Mouse (Mus musculus) thymus, postnatal 25 days (tissue): ENCODE measurements at regions not wholly inside any gene's neighbourhood (a gene's known extent, or its start where the extent isn't known, plus 50 kb on each side); places are given as distances from the start of the nearest gene placed in this dataset.

ENCODE experiments used
- DNase-seq: peaks from one replicate; pipeline ENCODE4 v3.0.0; 2022

DNA sequence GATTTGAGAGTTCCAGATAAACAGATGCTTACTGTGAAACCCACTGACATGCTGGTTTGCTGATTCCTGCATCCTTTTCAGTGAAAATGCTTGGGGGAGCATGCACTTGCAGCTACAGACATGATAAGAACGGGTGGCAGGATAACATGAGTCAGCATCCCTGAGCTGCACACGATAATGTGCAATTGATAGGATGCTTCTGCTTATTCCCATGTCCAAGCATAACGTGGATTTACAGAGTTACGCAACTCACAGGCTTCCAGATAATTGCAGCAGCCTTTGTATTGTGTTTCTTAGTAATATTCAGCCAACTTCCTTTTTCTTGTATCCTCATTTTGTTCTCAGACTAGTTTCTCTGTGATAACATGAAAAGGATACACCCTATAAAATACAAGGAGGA, 245.7 kb downstream of the Flrt2 start:
- no peak for DNase-seq

DNA sequence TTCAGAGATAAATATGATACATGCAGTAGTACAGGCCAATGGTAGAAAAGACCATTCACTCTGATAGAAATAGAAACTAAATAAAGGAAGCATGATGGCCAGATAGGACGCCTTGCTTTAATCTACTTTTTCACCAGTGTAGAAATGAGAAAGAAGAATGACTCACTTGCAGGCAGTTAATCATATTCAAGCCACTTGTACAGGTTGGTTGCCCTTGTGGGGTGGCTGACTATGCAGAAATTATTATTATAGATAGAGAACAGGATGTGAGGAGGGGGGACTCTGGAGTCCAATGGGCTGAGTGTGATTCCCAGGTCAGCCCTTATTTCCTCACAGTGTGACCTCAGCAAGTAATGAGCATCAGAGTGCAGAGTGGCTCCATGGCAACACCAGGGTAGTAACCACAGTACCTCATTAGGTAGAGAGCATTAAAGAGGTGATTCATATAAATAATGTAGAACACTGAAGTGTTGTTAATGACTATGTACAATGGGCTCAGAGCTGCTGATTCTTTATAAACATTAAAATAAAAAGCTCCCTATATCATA, 248.5 kb downstream of the Flrt2 start:
- no peak for DNase-seq

DNA sequence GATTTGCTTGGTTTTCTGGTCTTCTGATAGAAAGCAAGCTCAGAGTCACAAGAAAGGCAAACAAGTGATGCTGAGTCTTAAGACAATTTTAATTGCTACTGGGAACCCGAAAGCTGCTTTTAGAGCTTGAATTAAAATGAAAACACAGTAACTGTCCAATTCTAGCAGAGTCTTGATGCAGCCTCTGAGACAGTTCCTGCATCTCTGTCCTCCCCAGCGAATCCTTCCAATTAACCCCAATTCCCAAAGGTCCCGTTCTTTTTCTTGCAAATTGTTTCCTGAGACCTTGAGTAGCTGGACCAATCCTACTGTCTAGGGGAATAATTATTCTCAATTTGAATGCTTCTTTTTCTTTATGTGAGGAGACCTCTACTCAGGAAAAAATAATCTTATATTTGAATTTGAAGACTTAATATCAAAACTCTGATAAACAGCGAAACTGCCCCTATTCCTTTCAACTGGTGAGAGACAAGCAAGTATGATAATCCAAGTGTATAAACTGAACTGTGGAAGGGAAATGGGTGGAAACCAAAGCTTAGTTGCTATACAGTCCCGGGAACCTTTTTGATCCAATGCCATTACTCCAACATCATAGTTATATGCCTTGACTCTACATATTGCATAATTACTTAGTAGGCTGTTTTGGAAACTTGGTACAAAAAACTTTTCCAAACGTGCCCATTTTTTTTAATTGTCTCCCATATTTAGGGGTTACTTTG, 267.9 kb downstream of the Flrt2 start:
- DNase-seq: no peak

DNA sequence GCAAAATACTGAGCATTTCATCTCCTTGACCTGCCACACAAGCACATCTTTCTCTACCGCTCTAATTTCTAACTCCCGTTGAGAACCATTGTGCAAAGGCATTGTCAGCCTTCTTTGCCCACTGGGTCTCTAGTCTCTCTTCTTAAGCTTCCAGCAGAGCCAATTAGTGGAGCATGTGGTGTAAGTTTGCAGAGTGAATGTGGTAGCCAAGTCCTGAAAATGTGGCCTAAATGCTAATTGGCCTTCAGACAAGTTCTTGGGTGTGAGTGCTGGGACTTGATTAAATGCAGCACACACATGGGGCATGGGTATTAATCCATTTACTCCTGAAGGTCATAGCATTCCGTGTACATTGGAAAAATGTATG, 268.5 kb downstream of the Flrt2 start:
- no peak for DNase-seq

DNA sequence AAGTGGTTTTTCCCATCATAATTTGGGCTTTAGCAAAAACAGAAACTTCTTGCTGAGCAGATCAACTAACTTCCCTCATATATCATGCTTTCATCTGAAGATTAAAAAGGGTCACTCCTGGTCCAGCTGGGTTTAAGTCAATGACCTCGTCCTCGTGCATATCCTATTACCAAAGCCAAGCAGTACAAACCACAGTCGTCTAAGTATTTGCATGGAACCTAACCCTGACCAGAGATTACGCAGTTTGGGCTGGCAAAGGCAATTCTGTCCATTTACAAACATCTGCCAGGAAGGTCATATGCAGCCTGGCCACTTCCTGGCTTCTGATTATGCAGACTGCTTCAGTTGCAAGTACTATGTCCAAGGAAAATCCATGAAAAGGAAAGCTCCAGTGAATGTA, 270.8 kb downstream of the Flrt2 start:
- DNase-seq: no peak

DNA sequence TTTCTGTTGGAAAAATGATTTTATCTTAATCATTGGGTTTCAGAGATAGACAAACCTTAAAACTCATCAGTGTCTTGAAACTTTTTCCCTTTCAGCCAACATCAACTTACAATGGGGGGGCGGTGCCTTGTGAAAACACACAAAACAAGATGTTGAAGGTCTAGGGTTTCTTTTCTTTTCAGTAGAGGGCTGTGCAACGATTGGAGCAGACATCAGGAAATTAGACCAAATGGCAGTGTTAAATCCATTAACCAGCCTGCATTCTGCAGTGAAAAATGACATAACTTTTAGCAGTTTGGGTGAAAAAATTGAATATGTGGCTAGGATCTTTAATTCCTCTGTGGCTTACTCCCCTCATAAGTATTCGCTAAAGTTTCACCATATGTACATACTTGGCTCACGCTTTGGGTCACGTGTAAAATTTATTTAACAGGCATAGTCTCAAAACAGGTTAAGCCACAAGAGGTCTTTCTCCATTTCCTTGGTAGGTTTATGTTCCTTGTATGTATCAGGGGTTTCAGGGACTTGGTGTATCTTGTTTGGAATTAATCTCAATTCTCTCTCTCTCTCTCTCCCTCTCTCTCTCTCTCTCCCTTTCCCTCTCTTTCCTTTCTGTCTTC, 296.8 kb downstream of the Flrt2 start:
- DNase-seq: no peak

DNA sequence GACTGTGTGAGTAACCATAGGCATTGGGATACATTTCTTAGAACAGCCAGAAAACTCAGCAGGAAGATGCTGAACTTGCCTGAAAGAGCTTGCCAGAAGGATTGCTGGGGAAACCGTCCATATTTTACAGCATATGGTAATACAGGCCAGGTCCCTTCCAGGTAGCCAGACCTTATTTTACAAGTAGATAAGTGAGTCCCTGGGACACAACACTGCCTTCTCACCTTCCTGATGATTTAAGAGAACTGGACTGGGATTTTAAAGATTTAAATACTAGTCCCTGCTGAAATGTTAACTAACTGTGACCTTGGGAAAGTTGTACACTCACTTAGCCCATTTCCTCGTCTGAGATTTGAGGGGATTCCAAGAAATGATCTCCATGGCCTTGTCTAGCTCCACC, 302.9 kb downstream of the Flrt2 start:
- DNase-seq: no peak

DNA sequence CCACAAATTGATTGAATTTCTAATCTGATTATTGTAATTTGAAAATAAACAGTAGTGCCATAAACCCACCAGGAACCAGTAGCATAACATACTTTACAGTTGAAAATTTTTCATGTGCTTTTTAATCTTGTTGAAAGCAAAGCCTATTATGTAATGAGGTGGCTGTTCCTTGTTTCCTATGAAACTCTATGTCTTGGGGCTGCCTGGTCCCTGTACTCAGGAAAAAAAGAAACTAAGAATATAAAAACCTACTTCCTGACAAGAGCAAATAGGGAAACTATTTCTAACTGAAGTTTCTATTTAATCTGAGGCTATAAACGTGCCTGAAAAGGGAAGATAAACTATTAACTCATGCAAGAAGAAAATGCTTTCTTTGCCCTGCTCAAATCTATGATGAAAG, 338.2 kb downstream of the Flrt2 start:
- DNase-seq: no peak

DNA sequence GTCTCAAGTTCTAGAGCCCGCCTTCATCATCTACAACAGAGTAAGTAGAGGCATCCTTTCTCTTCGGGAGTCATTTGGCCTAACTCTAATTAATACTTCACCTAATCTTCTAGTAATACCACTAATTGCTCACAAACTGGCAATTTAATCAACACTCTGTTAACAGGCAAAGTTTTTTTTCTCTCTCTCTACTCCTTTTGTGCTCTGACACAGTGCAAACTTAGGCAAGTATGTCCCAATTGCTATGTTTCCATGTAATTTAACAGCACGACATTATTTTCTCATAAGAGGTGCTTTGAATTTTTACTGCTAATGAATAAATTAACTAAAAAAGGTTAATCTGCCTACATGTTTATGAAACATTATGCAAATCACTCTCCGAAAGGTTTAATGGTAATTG, 383.3 kb downstream of the Flrt2 start:
- DNase-seq: no peak

DNA sequence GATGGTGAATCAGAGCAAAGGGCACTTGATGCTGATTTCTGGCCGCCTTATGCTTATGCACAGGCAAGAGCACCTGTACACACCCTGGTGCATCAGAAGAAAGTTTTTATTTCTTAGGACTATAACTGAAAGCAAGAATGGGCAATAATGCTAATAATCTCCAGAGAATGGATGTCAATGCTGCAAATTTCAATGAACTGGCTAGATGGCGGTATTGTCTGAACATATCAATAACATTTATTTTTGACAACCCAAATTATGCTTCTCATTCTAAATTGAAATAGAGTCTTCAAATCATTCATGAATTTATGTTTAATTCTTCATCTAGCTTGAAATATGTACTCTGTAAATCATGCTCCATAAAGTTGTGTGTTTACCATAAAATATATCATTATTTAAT, 399.0 kb downstream of the Flrt2 start:
- no peak for DNase-seq

DNA sequence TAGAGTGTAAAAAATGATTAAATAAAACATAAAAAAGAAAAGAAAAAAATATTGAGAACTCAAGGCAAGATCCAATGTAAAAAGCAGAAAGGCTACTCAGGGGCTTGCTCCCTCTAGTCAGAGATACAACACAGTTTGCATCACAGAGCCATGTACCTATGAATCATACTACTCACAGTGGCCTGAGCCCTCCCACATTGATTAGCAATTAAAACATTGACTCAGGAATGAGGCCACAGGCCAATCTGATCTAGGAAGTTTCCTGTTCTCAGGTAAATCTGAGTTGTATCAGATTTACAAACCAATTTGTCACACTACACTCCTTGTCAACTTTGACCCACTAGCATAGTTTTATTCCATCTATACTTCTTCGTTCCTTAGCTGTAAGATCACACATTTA, 414.2 kb downstream of the Flrt2 start:
- DNase-seq: no peak

DNA sequence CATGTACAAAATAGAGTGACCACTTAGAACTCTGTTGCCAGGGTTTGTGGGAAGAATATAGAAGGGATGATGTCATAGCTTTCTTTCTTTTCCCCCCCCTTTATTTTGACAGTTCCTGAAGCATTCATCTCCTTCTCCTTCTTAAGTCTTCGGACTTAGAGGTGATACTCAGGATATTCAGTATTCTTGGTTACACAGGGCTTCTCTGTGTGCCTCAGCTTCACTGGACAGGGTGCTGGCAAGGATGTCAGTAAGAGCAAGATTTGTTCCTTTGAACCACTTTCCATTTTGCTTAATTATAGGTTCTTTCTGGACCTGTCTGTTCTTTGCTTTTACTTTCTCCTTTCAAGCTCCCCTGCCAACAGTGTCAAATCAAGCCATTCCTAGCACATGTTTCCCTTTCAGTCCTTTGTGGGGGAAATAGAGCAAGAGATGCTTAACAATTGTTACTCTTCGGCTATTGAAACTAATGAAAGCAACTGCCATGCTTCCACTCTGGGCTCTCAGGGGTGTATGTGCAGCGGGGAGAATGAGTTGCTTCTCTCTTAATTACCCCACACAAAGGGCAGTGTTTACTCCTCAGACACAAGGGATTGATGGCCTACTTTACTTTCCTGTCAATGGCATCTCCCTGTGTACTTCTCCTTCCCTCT, 422.8 kb downstream of the Flrt2 start:
- no peak for DNase-seq

DNA sequence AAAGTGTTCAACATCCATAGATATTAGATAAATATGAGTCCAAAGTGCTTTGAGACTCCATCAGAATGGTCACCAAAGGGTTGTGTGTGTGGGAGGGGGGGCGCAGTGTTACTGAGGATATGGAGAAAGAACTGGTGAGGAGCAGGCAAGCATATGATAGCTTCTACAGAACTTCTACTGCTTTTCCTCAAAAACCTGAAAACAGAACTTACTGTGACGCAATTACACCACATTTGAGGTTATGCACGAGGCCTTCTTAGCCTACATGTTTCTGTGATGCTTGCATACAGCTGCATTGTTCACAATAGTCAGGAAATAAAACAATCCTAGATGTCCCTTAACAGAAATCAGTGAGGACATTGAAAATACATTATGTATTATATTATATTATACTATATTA, 425.5 kb downstream of the Flrt2 start:
- no peak for DNase-seq

DNA sequence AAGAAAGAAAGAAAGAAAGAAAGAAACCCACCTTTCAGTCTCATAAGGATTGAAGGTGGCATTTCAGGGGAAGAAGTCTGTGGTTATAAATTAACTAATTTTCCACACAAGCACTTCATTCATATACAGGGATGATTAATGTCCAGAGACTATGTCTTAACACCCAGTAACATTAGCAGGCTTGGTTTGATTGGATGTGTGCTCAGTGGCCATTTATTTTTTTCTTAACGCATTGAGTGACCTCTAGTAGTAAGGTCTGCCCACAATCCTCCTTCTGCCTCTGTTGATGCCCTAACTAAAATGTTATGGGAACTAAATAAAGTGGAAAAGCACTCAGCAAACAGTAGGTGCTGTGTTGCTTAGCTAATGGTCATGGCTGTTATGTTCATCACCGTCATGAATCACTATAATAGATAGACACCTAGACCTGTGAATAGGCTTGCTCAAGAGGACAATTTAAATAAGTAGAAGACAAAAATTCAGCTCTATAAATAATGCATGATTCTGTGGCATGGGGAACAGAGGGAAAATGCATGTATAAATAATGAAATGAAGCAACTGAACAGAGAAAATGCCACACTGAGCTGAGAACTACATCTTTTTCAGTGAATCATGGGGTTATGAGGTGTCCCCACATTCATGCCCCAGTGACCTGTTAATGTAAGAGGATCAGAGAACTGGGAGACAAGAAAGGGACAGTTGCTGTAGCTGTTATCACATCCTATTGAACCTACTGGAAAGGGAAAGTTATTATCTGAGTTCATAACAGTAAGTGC, 432.3 kb downstream of the Flrt2 start:
- DNase-seq: no peak

DNA sequence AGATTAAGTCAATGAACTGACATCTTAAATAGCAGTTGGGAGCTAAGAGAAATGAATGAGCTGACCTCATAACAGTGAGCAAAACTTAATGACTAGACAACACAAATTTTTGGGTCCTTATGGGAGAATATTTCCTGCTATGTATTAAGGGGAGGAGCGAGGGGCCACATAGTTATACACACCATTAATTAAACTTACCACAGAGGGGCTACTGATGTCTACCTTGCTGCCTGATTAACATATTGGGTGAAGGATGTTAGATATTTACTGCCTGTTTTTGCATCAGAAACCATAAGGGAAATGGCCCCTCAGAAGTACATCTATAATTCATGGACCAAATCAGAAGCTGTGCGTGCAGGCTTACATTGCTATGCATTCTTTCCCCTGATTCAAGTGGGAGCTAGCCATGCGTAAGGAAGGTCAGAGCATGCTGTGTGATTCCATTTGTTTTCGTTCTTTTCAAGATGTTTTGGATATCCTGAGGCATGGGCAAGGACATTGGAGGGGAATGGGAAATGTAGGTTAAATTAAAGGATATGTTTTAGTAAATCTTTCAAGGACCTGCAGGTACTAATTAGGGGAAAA, 437.9 kb downstream of the Flrt2 start:
- DNase-seq: no peak

DNA sequence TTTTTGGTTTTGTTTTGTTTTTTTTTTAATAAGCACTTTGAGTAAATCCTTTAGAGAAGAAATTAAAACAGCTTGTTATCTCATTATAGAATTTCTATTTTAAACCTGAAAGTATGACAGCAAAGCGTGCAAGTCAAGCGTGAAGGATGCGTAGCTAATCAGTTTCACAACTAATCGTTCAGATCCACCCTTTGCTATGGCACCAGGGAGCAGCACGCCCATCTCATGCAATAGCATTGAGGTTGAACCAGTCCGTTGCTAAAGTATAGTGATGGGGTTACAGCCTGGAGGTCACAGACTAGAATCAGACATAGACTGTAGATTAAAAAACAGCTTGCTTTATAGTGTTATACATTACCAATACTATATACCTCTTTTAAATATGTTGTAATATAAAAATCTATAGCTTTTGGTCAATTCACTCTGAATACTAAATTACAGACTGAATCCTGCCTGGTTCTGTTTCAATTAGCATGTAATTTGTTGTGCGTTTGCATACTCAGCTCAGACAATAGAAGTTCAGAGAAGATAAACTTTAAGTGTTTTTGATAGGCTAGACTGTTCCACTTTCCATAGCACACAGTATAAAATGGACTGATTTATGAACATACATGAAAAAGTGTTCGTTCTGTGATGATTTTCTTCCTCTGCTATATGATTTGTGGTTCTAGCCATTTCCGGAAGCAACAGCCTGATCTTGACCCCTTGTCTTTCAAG, 438.9 kb downstream of the Flrt2 start:
- DNase-seq: no peak

DNA sequence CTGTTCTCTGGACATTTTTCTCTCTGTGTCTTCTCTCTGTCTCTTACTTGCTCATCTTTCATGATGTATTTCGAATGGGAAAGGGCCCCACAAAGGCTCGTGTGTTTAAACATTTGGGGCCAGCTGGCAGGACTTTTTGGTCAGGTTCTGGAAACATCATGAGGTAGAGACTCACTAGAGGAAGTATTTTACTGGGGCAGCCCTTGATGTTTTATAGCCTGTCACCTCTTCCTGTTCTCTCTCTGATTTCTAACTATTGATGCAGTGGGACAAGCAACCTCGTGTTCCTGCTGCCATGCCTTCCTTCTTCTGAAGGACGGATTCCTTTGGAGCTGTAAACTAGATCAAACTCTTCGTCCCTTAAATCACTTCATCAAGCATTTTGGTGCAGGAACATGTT, 442.1 kb downstream of the Flrt2 start:
- DNase-seq: no peak

DNA sequence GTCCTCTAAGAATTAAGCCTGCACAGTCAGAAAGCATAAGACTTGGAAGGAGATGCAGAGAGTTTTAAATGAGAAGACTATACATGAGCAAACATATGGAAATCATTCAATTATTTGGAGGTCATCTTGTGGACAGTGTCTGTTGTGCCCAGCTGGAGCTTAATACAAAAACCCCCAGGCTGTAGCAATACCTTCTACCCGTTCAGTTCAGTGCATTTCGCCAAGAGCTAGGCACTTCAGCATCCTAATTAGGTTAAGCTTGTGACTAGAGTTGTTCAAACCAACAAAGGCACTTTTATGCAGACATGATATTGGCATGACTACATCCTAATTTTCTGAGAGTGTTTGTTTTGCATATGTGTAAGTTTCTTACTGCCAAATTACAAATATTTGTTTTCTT, 449.7 kb downstream of the Flrt2 start:
- no peak for DNase-seq

DNA sequence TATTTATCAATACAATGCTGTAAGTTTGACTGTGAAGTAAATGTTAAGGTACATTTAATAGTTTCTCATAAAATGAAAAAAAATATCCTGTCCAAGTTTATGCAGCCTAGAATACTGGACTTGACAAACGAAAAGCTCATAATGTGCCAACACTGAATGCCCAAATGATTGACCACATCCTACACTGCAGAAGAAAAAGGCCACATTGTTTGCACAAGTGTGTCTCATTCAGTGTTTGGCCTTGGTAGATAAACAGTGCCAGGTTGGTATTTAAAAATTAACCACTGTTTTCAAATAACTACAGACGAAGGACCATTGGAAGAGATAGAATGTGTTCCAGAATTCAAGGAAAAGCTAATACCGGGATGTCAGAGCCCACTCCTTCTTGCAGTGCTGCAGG, 462.1 kb downstream of the Flrt2 start:
- no peak for DNase-seq

DNA sequence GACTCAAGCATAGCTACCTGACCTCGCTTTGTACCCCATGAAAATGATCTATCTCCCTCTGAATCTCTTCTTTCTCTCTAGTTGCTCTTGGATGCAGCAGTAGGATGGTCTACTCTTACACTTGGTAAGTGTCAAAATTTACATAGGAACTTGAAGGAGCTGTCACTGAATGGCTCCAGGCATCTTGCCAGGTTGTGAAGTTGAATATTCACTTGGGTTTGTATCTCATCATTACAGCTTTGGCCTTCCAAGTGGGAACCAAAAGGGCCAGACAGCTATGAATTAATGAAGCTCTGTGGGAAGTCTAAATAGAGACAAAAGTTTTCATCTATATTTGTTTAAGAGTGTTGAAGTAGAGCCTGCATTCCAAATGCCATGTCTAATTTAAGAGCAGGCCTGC, 475.5 kb downstream of the Flrt2 start:
- DNase-seq: no peak

DNA sequence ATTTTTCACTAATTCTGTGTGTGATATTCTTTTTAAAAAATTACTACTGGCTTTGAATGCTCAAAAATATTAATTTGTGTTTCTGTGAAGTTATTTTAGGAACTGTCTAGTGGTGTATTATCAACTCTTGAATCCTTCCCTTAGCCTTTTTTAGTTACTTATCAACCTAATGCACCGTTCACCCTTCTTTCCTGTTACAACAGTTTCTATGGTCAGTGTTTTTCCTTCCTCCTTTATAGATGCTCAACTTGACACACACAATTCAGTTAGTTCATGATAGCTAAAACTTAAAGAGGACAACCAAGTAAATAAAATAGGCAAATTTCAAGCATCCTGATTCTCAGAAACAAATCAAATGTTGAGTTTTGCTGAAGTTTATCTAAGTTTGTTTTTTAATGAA, 506.9 kb downstream of the Flrt2 start:
- DNase-seq: no peak

DNA sequence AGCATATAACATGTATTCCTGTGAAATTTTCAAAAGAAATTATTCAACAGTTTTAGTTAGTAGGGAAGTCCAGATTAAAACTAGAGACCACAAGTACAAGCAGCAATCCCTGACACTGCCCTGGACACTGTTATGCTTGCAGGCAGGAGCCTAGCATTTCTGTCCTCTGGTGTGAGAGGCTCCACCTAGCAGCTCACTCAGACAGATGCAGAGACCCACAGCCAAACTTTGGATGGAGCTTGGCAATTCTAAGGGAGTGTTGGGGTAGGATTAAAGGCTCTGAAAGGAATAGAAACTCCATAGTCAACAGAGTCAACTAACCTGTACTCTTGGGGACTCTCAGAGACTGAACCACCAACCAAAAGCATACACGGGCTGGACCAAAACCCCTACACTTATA, 509.8 kb downstream of the Flrt2 start:
- no peak for DNase-seq

DNA sequence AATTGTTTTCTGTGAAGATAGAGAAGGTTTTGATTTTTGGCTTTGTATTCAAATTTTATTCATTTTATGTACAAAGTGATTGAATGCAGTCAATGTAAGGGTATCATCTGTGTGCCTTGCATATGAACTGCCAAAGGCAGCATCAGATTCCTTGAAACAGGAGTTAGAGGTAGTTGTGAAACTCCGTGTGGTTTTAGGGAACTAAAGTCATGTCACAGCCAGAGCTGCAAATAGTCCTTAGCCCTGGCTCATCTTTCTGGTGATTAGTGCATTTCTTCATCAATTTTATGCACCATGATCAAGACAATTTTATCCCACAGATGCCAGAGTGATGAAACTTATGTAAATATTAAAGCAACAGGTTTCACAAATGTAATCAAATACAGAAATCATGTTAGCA, 534.4 kb downstream of the Flrt2 start:
- no peak for DNase-seq
